Mouse (Mus musculus) hindbrain, embryonic 13.5 days (tissue): Measurements from ENCODE around the gene Prdx1. TPM values are rescaled to one million over a fixed set of nuclear protein-coding genes. Genes with fewer than 3 reads are reported as not detected.

ENCODE experiments used
- ATAC-seq: fragments of 200-750 bp; cut with Nextera tagmentation; 2 replicates; pipeline ENCODE4 v1.8.0; 2017; ENCODE audit warnings: moderate TSS enrichment; ENCODE audit not compliant: low FRiP score
- H3K27ac ChIP-seq: fragments of 300-500 bp; sonication (generic); 2 replicates; pipeline ENCODE4 v1.5.1; 2015; ENCODE audit warnings: inconsistent platforms, mild to moderate bottlenecking, moderate library complexity
- H3K27me3 ChIP-seq: fragments of 300-500 bp; sonication (generic); 2 replicates; pipeline ENCODE4 v1.6.1; 2015; ENCODE audit warnings: mild to moderate bottlenecking, inconsistent platforms
- H3K36me3 ChIP-seq: fragments of 300-500 bp; sonication (generic); 2 replicates; pipeline ENCODE4 v1.6.1; 2015; ENCODE audit warnings: mild to moderate bottlenecking, inconsistent platforms
- H3K4me1 ChIP-seq: fragments of 300-500 bp; sonication (generic); replicated peaks from 2 replicates; pipeline ENCODE4 v1.6.1; 2015; ENCODE audit warnings: inconsistent platforms
- H3K4me2 ChIP-seq: fragments of 300-500 bp; sonication (generic); 2 replicates; pipeline ENCODE4 v1.6.1; 2015; ENCODE audit warnings: inconsistent platforms, mild to moderate bottlenecking, moderate library complexity
- H3K4me3 ChIP-seq: fragments of 300-500 bp; sonication (generic); 2 replicates; pipeline ENCODE4 v1.5.1; 2015; ENCODE audit warnings: mild to moderate bottlenecking, inconsistent platforms
- H3K9ac ChIP-seq: fragments of 300-500 bp; sonication (generic); 2 replicates; pipeline ENCODE4 v1.6.1; 2015; ENCODE audit warnings: mild to moderate bottlenecking, inconsistent platforms
- H3K9me3 ChIP-seq: fragments of 300-500 bp; sonication (generic); 2 replicates; pipeline ENCODE4 v1.6.1; 2016; ENCODE audit warnings: inconsistent platforms
- WGBS: fragments of 180-500 bp; shearing (Covaris S2); methylation state at CpG from one replicate; pipeline ENCODE4 v1.1.7; 2015; 5-methylcytosine and 5-hydroxymethylcytosine counted together
- polyA plus RNA-seq: library from polyadenylated mRNA; unstranded; fragments of >200 nt; fragmentation: Nextera tagmentation; extraction: Ambion mirVana; gene quantifications from 2 replicates; pipeline ENCODE4 v1.2.1, GENCODE M21; 2015

Gene Prdx1
- polyA plus RNA-seq, 1 experiment from 2014 or later: 475 TPM

GRCm38 (mm10) chr4:116738972-116739751 is 53.8 kb downstream of the Prdx1 start:
- Histone ChIP-seq H3K27ac (no peak overlapping the region), H3K27me3 (no peaks in the 10 kb centered on the region), H3K36me3 (no peaks in the 10 kb centered on the region), H3K4me1 (no peaks in the 10 kb centered on the region), H3K9ac (no peak overlapping the region), H3K4me2 (no peak overlapping the region), H3K4me3 (no peak overlapping the region), H3K9me3 (no peaks in the 10 kb centered on the region)
- ATAC-seq: no peak
- WGBS: 86% methylated on average over 9 of the region's 9 CpGs

GRCm38 (mm10) chr4:116749750-116750149 is 64.4 kb downstream of the Prdx1 start:
- Histone ChIP-seq H3K4me3 (no peak overlapping the region), H3K4me1 (no peaks in the 10 kb centered on the region), H3K36me3 (no peaks in the 10 kb centered on the region), H3K4me2 (no peak overlapping the region), H3K9me3 (no peaks in the 10 kb centered on the region), H3K27ac (no peak overlapping the region), H3K9ac (no peak overlapping the region), H3K27me3 (no peaks in the 10 kb centered on the region)
- no peak for ATAC-seq
- WGBS: 90% methylated on average over 2 of the region's 2 CpGs

Other genes starting within 250 kb of the Prdx1 start
- 35.3 and 39.4 TPM in 2 replicates for gene Mast2, start 221.4 kb upstream of the Prdx1 start, polyA plus RNA-seq
- 12.3 and 14.0 TPM in 2 replicates for gene Ipp, start 178.0 kb upstream of the Prdx1 start, polyA plus RNA-seq
- 25.0 and 27.5 TPM in 2 replicates for gene Tmem69, start 129.6 kb upstream of the Prdx1 start, polyA plus RNA-seq
- 18.1 and 18.5 TPM in 2 replicates for gene Gpbp1l1, start 127.9 kb upstream of the Prdx1 start, polyA plus RNA-seq
- 4.8 and 5.4 TPM in 2 replicates for gene Ccdc17, start 88.9 kb upstream of the Prdx1 start, polyA plus RNA-seq
- gene Nasp, start 57.6 kb upstream of the Prdx1 start, polyA plus RNA-seq: 109 and 110 TPM in 2 replicates
- 666 and 678 TPM in 2 replicates for gene Akr1a1, start 33.9 kb upstream of the Prdx1 start, polyA plus RNA-seq
- gene Mmachc, start 22.9 kb downstream of the Prdx1 start, polyA plus RNA-seq: 24.3 and 29.7 TPM in 2 replicates
- gene Ccdc163, start 23.0 kb downstream of the Prdx1 start, polyA plus RNA-seq: 16.6 and 19.3 TPM in 2 replicates
- 3.2 and 3.7 TPM in 2 replicates for gene Tesk2, start 35.4 kb downstream of the Prdx1 start, polyA plus RNA-seq
- 29.2 and 29.9 TPM in 2 replicates for gene Toe1, start 122.1 kb downstream of the Prdx1 start, polyA plus RNA-seq
- gene Mutyh, start 122.2 kb downstream of the Prdx1 start, polyA plus RNA-seq: 8.9 and 9.0 TPM in 2 replicates
- gene Hpdl, start 136.2 kb downstream of the Prdx1 start, polyA plus RNA-seq: 0.88 and 1.2 TPM in 2 replicates
- 8.5 and 8.9 TPM in 2 replicates for gene Zswim5, start 191.8 kb downstream of the Prdx1 start, polyA plus RNA-seq